Mouse (Mus musculus) frontal cortex, postnatal 14 days (tissue): ENCODE measurements at regions not wholly inside any gene's neighbourhood (a gene's known extent, or its start where the extent isn't known, plus 50 kb on each side); places are given as distances from the start of the nearest gene placed in this dataset.

ENCODE experiments used
- DNase-seq, 2 experiments: peaks; one replicate each; pipeline ENCODE4 v3.0.0; 2022; ENCODE audit warnings: low spot score in 2 of 2

- no peak for DNase-seq
Observed at GRCm38 (mm10) chr3:17795271-17796260, 152.6 kb upstream of the Cypt12 start.

GRCm38 (mm10) chr3:17796766-17797165, 151.4 kb upstream of the Cypt12 start:
- no peak for DNase-seq

- peak; percentile 62 to 64 for DNase-seq
Observed at GRCm38 (mm10) chr3:17798399-17798798, 149.8 kb upstream of the Cypt12 start.

GRCm38 (mm10) chr3:17799120-17799519, 149.1 kb upstream of the Cypt12 start:
- no peak for DNase-seq

- no peak for DNase-seq
Observed at GRCm38 (mm10) chr3:17800810-17801209, 147.4 kb upstream of the Cypt12 start.

GRCm38 (mm10) chr3:17801479-17801878, 146.7 kb upstream of the Cypt12 start:
- no peak for DNase-seq

- DNase-seq = no peak
Observed at GRCm38 (mm10) chr3:17805185-17805584, 143.0 kb upstream of the Cypt12 start.

- no peak for DNase-seq
Observed at GRCm38 (mm10) chr3:17811290-17811689, 136.9 kb upstream of the Cypt12 start.

- no peak for DNase-seq
Observed at GRCm38 (mm10) chr3:17824201-17824600, 124.0 kb upstream of the Cypt12 start.

- DNase-seq = no peak
Observed at GRCm38 (mm10) chr3:17824662-17825061, 123.5 kb upstream of the Cypt12 start.

- DNase-seq = no peak
Observed at GRCm38 (mm10) chr3:17825254-17825890, 122.8 kb upstream of the Cypt12 start.

GRCm38 (mm10) chr3:17834706-17835105, 113.5 kb upstream of the Cypt12 start:
- peak in 1 of 2 experiments; percentile 70 for DNase-seq

- peak in 1 of 2 experiments; percentile 23 for DNase-seq
Observed at GRCm38 (mm10) chr3:17847609-17848008, 100.6 kb upstream of the Cypt12 start.

GRCm38 (mm10) chr3:17848181-17848580, 100.0 kb upstream of the Cypt12 start:
- DNase-seq = no peak

GRCm38 (mm10) chr3:17862367-17862766, 85.8 kb upstream of the Cypt12 start:
- DNase-seq = no peak

- no peak for DNase-seq
Observed at GRCm38 (mm10) chr3:17865112-17865511, 83.1 kb upstream of the Cypt12 start.

- DNase-seq = peak in 1 of 2 experiments; percentile 14
Observed at GRCm38 (mm10) chr3:17870895-17871482, 77.2 kb upstream of the Cypt12 start.

- DNase-seq = no peak
Observed at GRCm38 (mm10) chr3:17895869-17896268, 52.3 kb upstream of the Cypt12 start.

- DNase-seq = no peak
Observed at GRCm38 (mm10) chr3:17896756-17897155, 51.5 kb upstream of the Cypt12 start.
